Mouse (Mus musculus): ENCODE data around the gene Dnajc21. TPM values are rescaled to one million over a fixed set of nuclear protein-coding genes. Genes with fewer than 3 reads are reported as not detected.

Gene Dnajc21
- polyA plus RNA-seq, 1 experiment, result 1.9 TPM

- Histone ChIP-seq H3K4me1 (ENCODE audit: control insufficient read depth, insufficient read depth, low read length) (no peaks in the 10 kb centered on the region), H3K4me3 (replicated peaks; ENCODE audit: extremely low read depth, low read depth, low read length) (no peak overlapping the region)
- 85% methylated on average over 2 of the region's 2 CpGs for WGBS
- no peak for TF ChIP-seq CTCF (IDR thresholded peaks at IDR 0.05; ENCODE audit: insufficient read depth, low read length)
- DNase-seq, result no peak
Observed at GRCm38 (mm10) chr15:10410881-10411280, 59.4 kb downstream of the Dnajc21 start.

DNA sequence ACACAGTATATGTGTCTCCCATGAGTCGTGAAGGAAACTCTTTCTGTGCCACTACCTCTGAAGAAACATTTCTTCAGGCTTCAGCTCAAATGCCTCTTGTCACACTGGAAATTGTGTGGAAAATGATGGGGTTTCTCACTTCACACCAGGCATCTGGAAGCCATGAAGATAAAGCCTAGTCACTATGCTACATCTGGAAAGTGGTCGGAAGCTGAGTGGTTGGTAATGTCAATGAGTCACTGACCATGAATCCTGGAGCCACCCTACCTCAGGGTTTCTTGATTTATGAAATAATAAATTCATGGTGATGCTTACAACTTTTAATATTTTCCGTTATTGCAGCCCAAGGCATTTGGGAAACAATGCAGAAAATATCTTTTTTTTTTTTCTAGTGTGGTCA, 60.5 kb downstream of the Dnajc21 start:
- no peak for TF ChIP-seq CTCF (IDR thresholded peaks at IDR 0.05; ENCODE audit: insufficient read depth, low read length)
- no peak overlapping the region for H3K4me3 ChIP-seq (replicated peaks; ENCODE audit: extremely low read depth, low read depth, low read length)
- H3K4me1 ChIP-seq (ENCODE audit: control insufficient read depth, insufficient read depth, low read length), result no peaks in the 10 kb centered on the region
- WGBS, result 83% methylated on average over 3 of the region's 3 CpGs
- no peak for DNase-seq

DNA sequence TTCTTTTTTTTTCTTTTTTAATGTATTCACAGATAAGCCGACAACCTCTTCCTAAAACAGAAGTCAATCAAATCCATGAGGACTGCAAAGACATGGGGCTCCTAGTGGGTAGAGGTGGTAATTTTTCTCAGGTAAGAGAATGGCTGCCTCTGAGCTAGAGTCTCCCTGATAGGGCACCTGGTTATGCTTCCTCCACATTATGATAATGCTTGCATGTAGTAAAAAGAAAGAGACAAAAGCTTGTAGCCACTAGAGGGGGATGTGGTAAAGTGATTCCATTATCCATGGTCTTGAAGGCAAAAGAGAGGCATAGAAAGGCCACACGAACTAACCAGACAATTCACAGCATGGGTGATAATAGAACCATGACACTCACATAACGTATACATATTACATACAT, 69.9 kb downstream of the Dnajc21 start:
- DNase-seq, result no peak
- Histone ChIP-seq H3K4me3 (replicated peaks; ENCODE audit: extremely low read depth, low read depth, low read length) (no peak overlapping the region), H3K4me1 (ENCODE audit: control insufficient read depth, insufficient read depth, low read length) (no peaks in the 10 kb centered on the region; the same call in 1 of the 2 replicates)
- TF ChIP-seq CTCF (IDR thresholded peaks at IDR 0.05; ENCODE audit: insufficient read depth, low read length) (peak; percentile 5; the same call in 1 of the 2 replicates), POLR2A (IDR thresholded peaks at IDR 0.05; ENCODE audit: borderline replicate concordance, extremely low read depth, low read depth, low read length) (no peak)
- WGBS, result 58% methylated on average over 3 of the region's 3 CpGs

- Histone ChIP-seq H3K4me3 (replicated peaks; ENCODE audit: extremely low read depth, low read depth, low read length) (no peak overlapping the region), H3K4me1 (ENCODE audit: control insufficient read depth, insufficient read depth, low read length) (no peaks in the 10 kb centered on the region; the same call in 1 of the 2 replicates)
- peak; percentile 12 for DNase-seq
- TF ChIP-seq POLR2A (IDR thresholded peaks at IDR 0.05; ENCODE audit: borderline replicate concordance, extremely low read depth, low read depth, low read length) (no peak), CTCF (IDR thresholded peaks at IDR 0.05; ENCODE audit: insufficient read depth, low read length) (no peak)
- WGBS, result 45% methylated on average over 2 of the region's 2 CpGs
Observed at GRCm38 (mm10) chr15:10399795-10400194, 70.5 kb downstream of the Dnajc21 start.

Other genes starting within 250 kb of the Dnajc21 start
- gene Gm21973, start 145.1 kb downstream of the Dnajc21 start, polyA plus RNA-seq (2012; rRNA removed), result not detected in 2 replicates
- not detected in 2 replicates for gene Agxt2, start 112.0 kb downstream of the Dnajc21 start, polyA plus RNA-seq (2012; rRNA removed)
- gene Brix1, start 15.4 kb upstream of the Dnajc21 start, polyA plus RNA-seq (2012; rRNA removed), result 0.87 and 1.5 TPM in 2 replicates
- 6.8 and 8.3 TPM in 2 replicates for gene Rad1, start 15.5 kb upstream of the Dnajc21 start, polyA plus RNA-seq (2012; rRNA removed)
- not detected in 2 replicates for gene Ttc23l, start 88.2 kb upstream of the Dnajc21 start, polyA plus RNA-seq (2012; rRNA removed)
- 9.4 and 14.3 TPM in 2 replicates for gene Rai14, start 244.1 kb upstream of the Dnajc21 start, polyA plus RNA-seq (2012; rRNA removed)